8 mouse cellular contexts compared by ENCODE assay signal in the genomic region with DNA sequence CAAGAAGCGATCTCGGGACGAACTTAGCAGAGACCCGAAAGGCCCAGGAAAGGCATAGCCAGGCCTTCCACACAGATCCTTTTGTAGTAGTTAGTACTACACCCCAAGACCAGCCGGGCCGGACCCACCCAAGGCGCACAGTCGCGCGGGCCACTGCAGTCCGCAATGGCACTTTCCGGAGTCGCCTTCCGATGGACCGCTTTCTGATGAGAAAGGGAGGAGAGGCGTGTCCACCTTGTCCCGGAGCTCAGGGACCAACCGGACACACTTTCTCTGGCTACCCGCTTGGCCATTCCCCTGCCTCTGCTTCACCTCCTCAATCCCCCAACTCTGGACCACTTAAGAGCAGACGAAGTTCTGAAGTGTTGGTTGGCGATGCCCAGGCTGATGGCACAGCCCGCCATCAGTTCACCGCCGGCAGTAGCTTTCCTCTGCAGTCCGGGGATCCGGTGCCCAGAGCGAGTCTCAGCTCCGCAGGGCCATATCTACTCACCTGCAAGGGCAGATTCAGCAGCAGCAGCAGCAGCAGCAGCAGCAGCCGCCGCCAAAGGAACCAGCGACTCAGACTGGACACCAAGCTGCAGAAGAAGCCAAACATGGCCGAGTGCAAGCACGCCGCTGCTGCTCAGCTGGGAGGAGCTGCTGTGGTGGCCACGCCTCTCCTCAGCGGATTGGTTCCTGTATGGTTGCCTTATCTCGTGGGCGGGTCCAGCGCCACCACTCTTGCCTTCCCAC. TPM values are rescaled to one million over a fixed set of nuclear protein-coding genes. Genes with fewer than 3 reads are reported as not detected.
DNase-seq lines count a peak whose midpoint lies in the region; ATAC-seq and TF ChIP-seq lines count a peak whose summit lies in the region.

A gene (minus strand): TSS at position 628 of the 735 bp plus-strand sequence.

- H3K27me3 ChIP-seq in embryonic facial prominence, embryonic 13.5 days = no peaks in the 10 kb centered on the region
- H3K27me3 ChIP-seq in limb, embryonic 11.5 days (ENCODE audit: control insufficient read depth, insufficient read depth, low read length) = no peaks in the 10 kb centered on the region
- no peaks in the 10 kb centered on the region for H3K27me3 ChIP-seq in midbrain, embryonic 13.5 days
- no peaks in the 10 kb centered on the region for H3K27me3 ChIP-seq in small intestine, adult 2 months (ENCODE audit: control insufficient read depth, insufficient read depth, low read length)

- ATAC-seq in embryonic facial prominence, embryonic 13.5 days (ENCODE audit: insufficient number of reproducible peaks, insufficient read depth, low FRiP score, low TSS enrichment, low read depth) = peak; percentile 84
- peak; percentile 75; the same call in 1 of the 2 replicates for ATAC-seq in limb, embryonic 11.5 days (ENCODE audit: insufficient number of reproducible peaks, low FRiP score, low TSS enrichment, low read depth)
- peak; percentile 99 for ATAC-seq in midbrain, embryonic 13.5 days

- WGBS in embryonic facial prominence, embryonic 13.5 days = 1% methylated on average over 39 of the region's 39 CpGs
- 4% methylated on average over 37 of the region's 39 CpGs for WGBS in limb, embryonic 11.5 days
- 3% methylated on average over 39 of the region's 39 CpGs for WGBS in midbrain, embryonic 13.5 days
- 5% methylated on average over 39 of the region's 39 CpGs for WGBS in small intestine, adult 2 months

- peak within 1 kb of the TSS; percentile 64 for H3K4me3 ChIP-seq in embryonic facial prominence, embryonic 13.5 days
- peak within 1 kb of the TSS; percentile 53 for H3K4me3 ChIP-seq in limb, embryonic 11.5 days (ENCODE audit: low read depth, low read length)
- peak within 1 kb of the TSS; percentile 70 for H3K4me3 ChIP-seq in midbrain, embryonic 13.5 days (replicated peaks)
- H3K4me3 ChIP-seq in small intestine, adult 2 months (ENCODE audit: low read depth, low read length) = peak within 1 kb of the TSS; percentile 79

- TF ChIP-seq POLR2A in small intestine, adult 2 months (IDR thresholded peaks at IDR 0.05; ENCODE audit: low read depth, low read length) = no peak

- H3K4me1 ChIP-seq in embryonic facial prominence, embryonic 13.5 days = no peaks in the 10 kb centered on the region
- no peaks in the 10 kb centered on the region for H3K4me1 ChIP-seq in limb, embryonic 11.5 days (ENCODE audit: control insufficient read depth, insufficient read depth, low read length)
- H3K4me1 ChIP-seq in midbrain, embryonic 13.5 days (replicated peaks) = no peaks in the 10 kb centered on the region
- H3K4me1 ChIP-seq in small intestine, adult 2 months (ENCODE audit: control insufficient read depth, insufficient read depth, insufficient read length, low read length) = 0 out of 2 replicates have a peak, but pooled peaks cover 2% of the 10 kb centered on the region

- no peaks in the 10 kb centered on the region for H3K36me3 ChIP-seq in embryonic facial prominence, embryonic 13.5 days
- H3K36me3 ChIP-seq in limb, embryonic 11.5 days (ENCODE audit: control insufficient read depth, insufficient read depth, low read length) = no peaks in the 10 kb centered on the region
- no peaks in the 10 kb centered on the region for H3K36me3 ChIP-seq in midbrain, embryonic 13.5 days
- no peaks in the 10 kb centered on the region for H3K36me3 ChIP-seq in small intestine, adult 2 months (ENCODE audit: control insufficient read depth, insufficient read depth, low read length)

- H3K27ac ChIP-seq in embryonic facial prominence, embryonic 13.5 days = no peak within 1 kb of the TSS
- no peak within 1 kb of the TSS for H3K27ac ChIP-seq in limb, embryonic 11.5 days (replicated peaks; ENCODE audit: low read depth, low read length)
- no peak within 1 kb of the TSS for H3K27ac ChIP-seq in midbrain, embryonic 13.5 days
- no peak within 1 kb of the TSS for H3K27ac ChIP-seq in small intestine, adult 2 months (ENCODE audit: insufficient read depth, low read depth, low read length)

- peak; percentile 75 for DNase-seq in 3134 (ENCODE audit: extremely low read depth, insufficient read length, low spot score)
- DNase-seq in adrenal gland, postnatal 4 days (ENCODE audit: low spot score in 2 of 2) = peak; percentile 42 to 54
- peak; percentile 82 to 91 for DNase-seq in heart, adult 18-20 months
- DNase-seq in kidney, adult 18-20 months = peak; percentile 82
- DNase-seq in limb, embryonic 11.5 days (ENCODE audit: low spot score) = peak; percentile 87

- TF ChIP-seq CTCF in small intestine, adult 2 months (IDR thresholded peaks at IDR 0.05; ENCODE audit: extremely low read depth, insufficient read length, insufficient replicate concordance, low read depth, low read length) = no peak

- H3K9me3 ChIP-seq in embryonic facial prominence, embryonic 13.5 days = peaks cover 7% of the 10 kb centered on the region; the same call in 1 of the 2 replicates
- no peaks in the 10 kb centered on the region for H3K9me3 ChIP-seq in limb, embryonic 11.5 days (ENCODE audit: control insufficient read depth, low read length)
- 0 out of 2 replicates have a peak, but pooled peaks cover 2% of the 10 kb centered on the region for H3K9me3 ChIP-seq in midbrain, embryonic 13.5 days

- H3K9ac ChIP-seq in embryonic facial prominence, embryonic 13.5 days = peak within 1 kb of the TSS; percentile 76
- H3K9ac ChIP-seq in limb, embryonic 11.5 days (ENCODE audit: low read length) = peak within 1 kb of the TSS; percentile 62
- peak within 1 kb of the TSS; percentile 72 for H3K9ac ChIP-seq in midbrain, embryonic 13.5 days (replicated peaks)

- H3K4me2 ChIP-seq in embryonic facial prominence, embryonic 13.5 days = peak within 1 kb of the TSS; percentile 71
- peak within 1 kb of the TSS; percentile 72 for H3K4me2 ChIP-seq in limb, embryonic 11.5 days (ENCODE audit: low read depth, severe bottlenecking)
- peak within 1 kb of the TSS; percentile 73 for H3K4me2 ChIP-seq in midbrain, embryonic 13.5 days (replicated peaks)

RNA-seq across cellular contexts. Expression of the gene that starts here (rescaled TPM):
- total RNA-seq in adrenal gland, postnatal 4 days (2021) = 1 to 10 TPM; 8.3 to 9.5 TPM
- 11.6 and 15.0 TPM in 2 replicates for polyA plus RNA-seq in embryonic facial prominence, embryonic 13.5 days (2015; fragmentation: Nextera tagmentation; extraction: Ambion mirVana)
- 1 to 10 TPM; 2.7 to 3.3 TPM for total RNA-seq in heart, adult 18-20 months (2021)
- polyA plus RNA-seq in limb, embryonic 11.5 days (2014; fragmentation: Nextera tagmentation; extraction: Ambion mirVana) = 12.9 and 13.8 TPM in 2 replicates
- 3.9 and 4.5 TPM in 2 replicates for polyA plus RNA-seq in midbrain, embryonic 13.5 days (2015; fragmentation: Nextera tagmentation; extraction: Ambion mirVana)
- polyA plus RNA-seq in small intestine, adult 2 months (2012; rRNA removed) = 0.99 and 1.4 TPM in 2 replicates
